Comparison of ENCODE assay signal across 8 mouse cellular contexts in genomic region chr9:107632478-107632877, GRCm38 (mm10). TPM values are rescaled to one million over a fixed set of nuclear protein-coding genes. Genes with fewer than 3 reads are reported as not detected.
A peak's percentile ranks its signal among the peaks of the same experiment; 100 is the strongest.
DNase-seq lines count a peak whose midpoint lies in the region; ATAC-seq and TF ChIP-seq lines count a peak whose summit lies in the region.

No protein-coding gene starts in this region.

- peak overlapping the region; percentile 97 for H3K9ac ChIP-seq in forebrain, embryonic 11.5 days (ENCODE audit: low read length)
- peak overlapping the region; percentile 91 for H3K9ac ChIP-seq in intestine, embryonic 14.5 days (ENCODE audit: low read length)
- H3K9ac ChIP-seq in lung, embryonic 14.5 days: peak overlapping the region; percentile 90

- no peaks in the 10 kb centered on the region for H3K27me3 ChIP-seq in forebrain, embryonic 11.5 days (ENCODE audit: control insufficient read depth, insufficient read depth, low read length)
- no peaks in the 10 kb centered on the region for H3K27me3 ChIP-seq in intestine, embryonic 14.5 days (replicated peaks; ENCODE audit: control insufficient read depth, insufficient read depth, low read length)
- H3K27me3 ChIP-seq in lung, embryonic 14.5 days (ENCODE audit: insufficient read depth, low read length): no peaks in the 10 kb centered on the region

- no peak for ATAC-seq in forebrain, embryonic 11.5 days (replicated peaks; ENCODE audit: low FRiP score)
- ATAC-seq in intestine, embryonic 14.5 days (replicated peaks; ENCODE audit: low FRiP score, low TSS enrichment, low read depth): no peak
- ATAC-seq in lung, embryonic 14.5 days (ENCODE audit: insufficient read depth): no peak

- peak overlapping the region; percentile 87 for H3K27ac ChIP-seq in forebrain, embryonic 11.5 days (ENCODE audit: low read depth, low read length)
- H3K27ac ChIP-seq in intestine, embryonic 14.5 days (ENCODE audit: low read depth): peak overlapping the region; percentile 86
- peak overlapping the region; percentile 93 for H3K27ac ChIP-seq in lung, embryonic 14.5 days (ENCODE audit: low read depth)

- TF ChIP-seq CTCF in lung, embryonic 14.5 days (IDR thresholded peaks at IDR 0.05; ENCODE audit: low read depth): no peak

- H3K9me3 ChIP-seq in forebrain, embryonic 11.5 days (ENCODE audit: control insufficient read depth, low read length): no peaks in the 10 kb centered on the region
- H3K9me3 ChIP-seq in intestine, embryonic 14.5 days (ENCODE audit: control insufficient read depth, low read length): no peaks in the 10 kb centered on the region
- no peaks in the 10 kb centered on the region for H3K9me3 ChIP-seq in lung, embryonic 14.5 days (ENCODE audit: low read depth, low read length)

- H3K4me3 ChIP-seq in forebrain, embryonic 11.5 days (ENCODE audit: low read depth, low read length): peak overlapping the region; percentile 89
- peak overlapping the region; percentile 89 for H3K4me3 ChIP-seq in intestine, embryonic 14.5 days (ENCODE audit: low read depth, low read length)
- peak overlapping the region; percentile 85 for H3K4me3 ChIP-seq in lung, embryonic 14.5 days (ENCODE audit: low read depth, low read length)

- peaks cover 65% of the 10 kb centered on the region for H3K4me1 ChIP-seq in forebrain, embryonic 11.5 days (replicated peaks; ENCODE audit: control insufficient read depth, insufficient read depth, low read length)
- peaks cover 72% of the 10 kb centered on the region for H3K4me1 ChIP-seq in intestine, embryonic 14.5 days (replicated peaks; ENCODE audit: control insufficient read depth, insufficient read depth, low read length)
- peaks cover 44% of the 10 kb centered on the region for H3K4me1 ChIP-seq in lung, embryonic 14.5 days (ENCODE audit: insufficient read depth)

- 44% methylated on average over 6 of the region's 6 CpGs for WGBS in forebrain, embryonic 11.5 days
- 76% methylated on average over 6 of the region's 6 CpGs for WGBS in intestine, embryonic 14.5 days
- 58% methylated on average over 6 of the region's 6 CpGs for WGBS in lung, embryonic 14.5 days

- peak; percentile 98 for DNase-seq in heart, adult 11 months
- DNase-seq in heart, adult 8-10 months (ENCODE audit: low spot score): no peak
- DNase-seq in MN1 (ENCODE audit: low spot score): peak; percentile 50
- no peak for DNase-seq in forebrain, embryonic 11.5 days (ENCODE audit: low spot score)
- DNase-seq in intestine, embryonic 14.5 days (ENCODE audit: low spot score): no peak
- no peak for DNase-seq in lung, embryonic 14.5 days
- DNase-seq in spleen, postnatal 10 days (ENCODE audit: low spot score in 2 of 2): peak; percentile 73 to 86
- DNase-seq in urinary bladder, postnatal 10 days (ENCODE audit: low spot score): no peak

- H3K36me3 ChIP-seq in forebrain, embryonic 11.5 days (ENCODE audit: control insufficient read depth, insufficient read depth, low read length): no peaks in the 10 kb centered on the region; the same call in 1 of the 2 replicates
- peaks cover 17% of the 10 kb centered on the region; the same call in 1 of the 2 replicates for H3K36me3 ChIP-seq in intestine, embryonic 14.5 days (ENCODE audit: control insufficient read depth, insufficient read depth, low read length)
- H3K36me3 ChIP-seq in lung, embryonic 14.5 days (ENCODE audit: insufficient read depth): peaks cover 20% of the 10 kb centered on the region

- peak overlapping the region; percentile 100 for H3K4me2 ChIP-seq in forebrain, embryonic 11.5 days (ENCODE audit: low read depth, low read length, severe bottlenecking)
- H3K4me2 ChIP-seq in intestine, embryonic 14.5 days (ENCODE audit: low read length): peak overlapping the region; percentile 96
- peak overlapping the region; percentile 99 for H3K4me2 ChIP-seq in lung, embryonic 14.5 days

RNA-seq across cellular contexts. Expression of gene Gnai2, which starts 2.7 kb away (rescaled TPM):
- total RNA-seq in heart, adult 8-10 months (2022): 100 to 1,000 TPM; 227 to 299 (median 259) TPM
- 527 and 580 TPM in 2 replicates for polyA plus RNA-seq in forebrain, embryonic 11.5 days (2014; fragmentation: Nextera tagmentation; extraction: Ambion mirVana)
- 336 and 349 TPM in 2 replicates for polyA plus RNA-seq in intestine, embryonic 14.5 days (2014; fragmentation: Nextera tagmentation; extraction: Ambion mirVana)
- polyA plus RNA-seq in lung, embryonic 14.5 days (2014; fragmentation: Nextera tagmentation; extraction: Ambion mirVana): 408 and 419 TPM in 2 replicates

RNA-seq across cellular contexts. Expression of gene Sema3b, which starts 23.4 kb away (rescaled TPM):
- 10 to 100 TPM; 21.1 to 33.0 (median 24.2) TPM for total RNA-seq in heart, adult 8-10 months (2022)
- 1.7 TPM in 2 replicates for polyA plus RNA-seq in forebrain, embryonic 11.5 days (2014; fragmentation: Nextera tagmentation; extraction: Ambion mirVana)
- 16.5 and 18.3 TPM in 2 replicates for polyA plus RNA-seq in intestine, embryonic 14.5 days (2014; fragmentation: Nextera tagmentation; extraction: Ambion mirVana)
- 5.1 and 5.3 TPM in 2 replicates for polyA plus RNA-seq in lung, embryonic 14.5 days (2014; fragmentation: Nextera tagmentation; extraction: Ambion mirVana)

RNA-seq across cellular contexts. Expression of gene Slc38a3, which starts 36.9 kb away (rescaled TPM):
- total RNA-seq in heart, adult 8-10 months (2022): 10 to 100 TPM; 62.8 to 91.0 (median 81.6) TPM
- 6.7 TPM in 2 replicates for polyA plus RNA-seq in forebrain, embryonic 11.5 days (2014; fragmentation: Nextera tagmentation; extraction: Ambion mirVana)
- polyA plus RNA-seq in intestine, embryonic 14.5 days (2014; fragmentation: Nextera tagmentation; extraction: Ambion mirVana): 2.2 and 9.3 TPM in 2 replicates
- polyA plus RNA-seq in lung, embryonic 14.5 days (2014; fragmentation: Nextera tagmentation; extraction: Ambion mirVana): 3.6 and 4.8 TPM in 2 replicates

RNA-seq across cellular contexts. Expression of gene Ifrd2, which starts 45.0 kb away (rescaled TPM):
- 10 to 100 TPM; 43.7 to 58.2 (median 47.5) TPM for total RNA-seq in heart, adult 8-10 months (2022)
- 35.0 and 37.2 TPM in 2 replicates for polyA plus RNA-seq in forebrain, embryonic 11.5 days (2014; fragmentation: Nextera tagmentation; extraction: Ambion mirVana)
- polyA plus RNA-seq in intestine, embryonic 14.5 days (2014; fragmentation: Nextera tagmentation; extraction: Ambion mirVana): 77.4 and 79.5 TPM in 2 replicates
- polyA plus RNA-seq in lung, embryonic 14.5 days (2014; fragmentation: Nextera tagmentation; extraction: Ambion mirVana): 57.9 and 64.6 TPM in 2 replicates

RNA-seq across cellular contexts. Expression of gene Gnat1, which starts 47.0 kb away (rescaled TPM):
- total RNA-seq in heart, adult 8-10 months (2022): not detected
- polyA plus RNA-seq in forebrain, embryonic 11.5 days (2014; fragmentation: Nextera tagmentation; extraction: Ambion mirVana): 1.6 and 2.6 TPM in 2 replicates
- 1.7 and 2.6 TPM in 2 replicates for polyA plus RNA-seq in intestine, embryonic 14.5 days (2014; fragmentation: Nextera tagmentation; extraction: Ambion mirVana)
- 0.72 and 0.89 TPM in 2 replicates for polyA plus RNA-seq in lung, embryonic 14.5 days (2014; fragmentation: Nextera tagmentation; extraction: Ambion mirVana)

Comparison
In these comparisons a context has a peak if more than half of its experiments do, and no peak if none do; other contexts are left out.
1. DNase-seq: peak in heart, adult 11 months (single experiment), MN1 (single experiment) and spleen, postnatal 10 days (2 of 2); none in heart, adult 8-10 months (single experiment), forebrain, embryonic 11.5 days (single experiment), intestine, embryonic 14.5 days (single experiment), lung, embryonic 14.5 days (single experiment) and urinary bladder, postnatal 10 days (single experiment).
2. Peak in every context shown above with its lines, with median percentiles within 50 percentile points of each other: H3K27ac ChIP-seq, H3K4me2 ChIP-seq, H3K4me3 ChIP-seq and H3K9ac ChIP-seq.